Mouse (Mus musculus) neural tube, embryonic 11.5 days (tissue): ENCODE measurements around the gene Grasp. TPM values are rescaled to one million over a fixed set of nuclear protein-coding genes. Genes with fewer than 3 reads are reported as not detected.
A peak's percentile ranks its signal among the peaks of the same experiment; 100 is the strongest.

Experiments
- ATAC-seq: fragments of 200-750 bp; cut with Nextera tagmentation; 2 replicates; pipeline ENCODE4 v1.8.0; 2017; ENCODE audit warnings: moderate number of reproducible peaks, mild to moderate bottlenecking, moderate TSS enrichment, moderate library complexity; ENCODE audit not compliant: insufficient read depth, low FRiP score, low TSS enrichment
- DNase-seq: peaks from one replicate; pipeline ENCODE4 v3.0.0-alpha.2; 2015; ENCODE audit warnings: low spot score
- H3K27ac ChIP-seq: fragments of 300-500 bp; sonication (generic); 2 replicates; pipeline ENCODE4 v1.5.1; 2014; ENCODE audit warnings: low read depth, mild to moderate bottlenecking, low read length
- H3K27me3 ChIP-seq: fragments of 300-500 bp; sonication (generic); 2 replicates; pipeline ENCODE4 v1.6.1; 2014; ENCODE audit warnings: mild to moderate bottlenecking, low read length, mixed read lengths; ENCODE audit not compliant: control insufficient read depth, insufficient read depth
- H3K36me3 ChIP-seq: fragments of 300-500 bp; sonication (generic); 2 replicates; pipeline ENCODE4 v1.6.1; 2014; ENCODE audit warnings: mild to moderate bottlenecking, low read length, moderate library complexity, mixed read lengths; ENCODE audit not compliant: control insufficient read depth, insufficient read depth
- H3K4me1 ChIP-seq: fragments of 300-500 bp; sonication (generic); 2 replicates; pipeline ENCODE4 v1.6.1; 2014; ENCODE audit warnings: low read length, mixed read lengths; ENCODE audit not compliant: control insufficient read depth, insufficient read depth
- H3K4me2 ChIP-seq: fragments of 300-500 bp; sonication (generic); 2 replicates; pipeline ENCODE4 v1.6.1; 2014; ENCODE audit warnings: low read depth, mild to moderate bottlenecking, moderate library complexity
- H3K4me3 ChIP-seq: fragments of 300-500 bp; sonication (generic); 2 replicates; pipeline ENCODE4 v1.5.1; 2014; ENCODE audit warnings: low read depth, low read length
- H3K9ac ChIP-seq: fragments of 300-500 bp; sonication (generic); 2 replicates; pipeline ENCODE4 v1.6.1; 2014; ENCODE audit warnings: mild to moderate bottlenecking, low read length
- H3K9me3 ChIP-seq: fragments of 300-500 bp; sonication (generic); 2 replicates; pipeline ENCODE4 v1.6.1; 2016; ENCODE audit warnings: low read length; ENCODE audit not compliant: control insufficient read depth
- WGBS: fragments of 180-500 bp; shearing (Covaris S2); extraction: QIAGEN DNeasy Blood & Tissue Kit; methylation state at CpG from one replicate; pipeline ENCODE4 v1.1.7; 2014; 5-methylcytosine and 5-hydroxymethylcytosine counted together
- polyA plus RNA-seq: library from polyadenylated mRNA; unstranded; fragments of >200 nt; fragmentation: Nextera tagmentation; extraction: Ambion mirVana; gene quantifications from 2 replicates; pipeline ENCODE4 v1.2.1, GENCODE M21; 2014

Gene Grasp
- polyA plus RNA-seq, 1 experiment from 2014 or later = 6.6 TPM

DNA sequence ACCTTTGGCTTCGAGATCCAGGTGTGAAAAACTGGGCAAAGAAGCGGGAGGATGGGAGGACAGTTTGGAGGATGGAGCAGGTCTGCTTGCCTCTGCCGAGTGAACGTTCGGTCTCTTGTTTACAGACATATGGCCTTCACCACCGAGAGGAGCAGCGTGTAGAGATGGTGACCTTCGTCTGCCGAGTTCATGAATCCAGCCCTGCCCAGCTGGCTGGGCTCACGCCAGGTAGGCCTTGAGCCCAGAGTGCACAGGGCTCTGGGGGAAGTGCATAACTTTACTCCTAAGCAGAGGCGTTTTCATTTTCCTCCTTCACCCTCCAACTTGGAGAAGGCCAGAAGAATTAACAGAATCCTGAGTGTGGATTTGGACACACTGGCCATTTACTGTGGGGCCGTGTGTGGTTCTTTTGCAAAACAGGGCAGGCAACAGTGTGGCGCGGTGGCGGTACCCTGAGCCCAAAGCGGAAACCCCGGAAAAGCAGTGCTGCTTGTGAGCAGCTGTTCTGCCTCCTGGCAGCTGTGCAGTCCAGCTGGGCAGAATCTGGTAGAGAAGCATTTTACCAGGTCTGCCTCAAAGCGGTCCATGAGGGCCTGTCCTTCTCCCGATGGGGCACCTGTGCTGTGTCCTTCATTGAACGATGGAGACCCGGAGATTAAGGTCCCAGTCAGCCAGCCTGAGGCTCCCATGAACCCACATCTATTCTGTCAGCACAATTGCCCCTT is 5.0 kb downstream of the Grasp start:
- H3K9me3 ChIP-seq = no peaks in the 10 kb centered on the region
- no peaks in the 10 kb centered on the region for H3K27me3 ChIP-seq
- no peak overlapping the region for H3K4me2 ChIP-seq
- no peak for DNase-seq
- H3K27ac ChIP-seq = no peak overlapping the region
- no peak overlapping the region for H3K4me3 ChIP-seq
- no peak overlapping the region for H3K9ac ChIP-seq
- peaks cover 6% of the 10 kb centered on the region; the same call in 1 of the 2 replicates for H3K4me1 ChIP-seq
- WGBS = 89% methylated on average over 21 of the region's 21 CpGs
- H3K36me3 ChIP-seq = peaks cover 8% of the 10 kb centered on the region; the same call in 1 of the 2 replicates
- no peak for ATAC-seq

DNA sequence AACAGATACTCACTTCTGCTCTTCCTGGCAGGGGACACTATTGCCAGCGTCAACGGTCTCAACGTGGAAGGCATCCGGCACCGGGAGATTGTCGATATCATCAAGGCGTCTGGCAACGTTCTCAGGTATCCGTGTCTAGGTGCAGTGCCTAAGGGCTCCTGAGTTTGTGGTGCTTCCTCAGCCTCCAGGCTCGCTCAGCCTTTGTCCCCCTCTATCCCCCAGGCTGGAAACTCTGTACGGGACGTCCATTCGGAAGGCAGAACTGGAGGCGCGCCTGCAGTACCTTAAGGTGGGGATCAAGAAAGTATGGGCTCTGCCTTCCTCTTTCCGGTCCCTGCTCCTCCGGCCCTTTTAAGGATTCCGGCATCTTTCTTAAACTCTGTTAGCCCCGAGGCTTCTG is 6.5 kb downstream of the Grasp start:
- Histone ChIP-seq H3K9ac (no peak overlapping the region), H3K27me3 (no peaks in the 10 kb centered on the region), H3K9me3 (no peaks in the 10 kb centered on the region), H3K4me3 (no peak overlapping the region), H3K27ac (no peak overlapping the region), H3K36me3 (peaks cover 8% of the 10 kb centered on the region; the same call in 1 of the 2 replicates), H3K4me1 (no peaks in the 10 kb centered on the region), H3K4me2 (no peak overlapping the region)
- ATAC-seq (no peak), DNase-seq (no peak)
- WGBS = 93% methylated on average over 19 of the region's 19 CpGs

DNA sequence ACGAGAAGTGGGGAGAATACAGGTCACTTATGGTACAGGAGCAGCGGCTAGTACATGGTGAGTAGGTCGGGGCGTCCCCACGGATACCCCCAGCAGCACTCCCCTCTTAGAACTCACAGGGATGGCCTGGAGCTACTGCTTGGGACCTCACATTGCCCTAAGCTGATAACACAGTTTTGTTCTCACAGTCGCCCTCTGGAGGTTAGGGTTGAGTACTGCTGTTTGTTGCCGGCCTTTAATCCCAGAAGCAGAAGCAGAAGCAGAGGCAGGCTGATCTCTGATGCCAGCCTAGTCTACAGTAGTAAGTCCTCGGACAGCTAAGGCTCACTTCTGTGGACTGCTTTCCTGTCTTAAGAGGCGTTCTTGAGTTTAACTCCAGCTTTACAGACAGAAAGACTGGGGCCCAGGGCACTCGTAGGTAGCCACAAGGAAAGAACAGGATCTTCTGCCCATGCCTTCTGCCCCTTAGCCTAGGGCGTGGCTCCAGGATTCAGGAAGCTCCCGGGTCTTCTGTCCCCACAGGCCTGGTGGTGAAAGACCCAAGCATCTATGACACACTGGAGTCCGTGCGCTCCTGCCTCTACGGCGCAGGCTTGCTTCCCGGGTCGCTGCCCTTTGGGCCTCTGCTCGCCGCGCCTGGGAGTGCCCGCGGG is 7.1 kb downstream of the Grasp start:
- H3K4me3 ChIP-seq = no peak overlapping the region
- ATAC-seq = no peak
- H3K36me3 ChIP-seq = peaks cover 8% of the 10 kb centered on the region; the same call in 1 of the 2 replicates
- no peaks in the 10 kb centered on the region for H3K4me1 ChIP-seq
- H3K4me2 ChIP-seq = peak overlapping the region; percentile 31
- DNase-seq = no peak
- no peaks in the 10 kb centered on the region for H3K9me3 ChIP-seq
- no peaks in the 10 kb centered on the region for H3K27me3 ChIP-seq
- no peak overlapping the region for H3K27ac ChIP-seq
- WGBS = 72% methylated on average over 23 of the region's 23 CpGs
- H3K9ac ChIP-seq = peak overlapping the region; percentile 37; the same call in 1 of the 2 replicates

DNA sequence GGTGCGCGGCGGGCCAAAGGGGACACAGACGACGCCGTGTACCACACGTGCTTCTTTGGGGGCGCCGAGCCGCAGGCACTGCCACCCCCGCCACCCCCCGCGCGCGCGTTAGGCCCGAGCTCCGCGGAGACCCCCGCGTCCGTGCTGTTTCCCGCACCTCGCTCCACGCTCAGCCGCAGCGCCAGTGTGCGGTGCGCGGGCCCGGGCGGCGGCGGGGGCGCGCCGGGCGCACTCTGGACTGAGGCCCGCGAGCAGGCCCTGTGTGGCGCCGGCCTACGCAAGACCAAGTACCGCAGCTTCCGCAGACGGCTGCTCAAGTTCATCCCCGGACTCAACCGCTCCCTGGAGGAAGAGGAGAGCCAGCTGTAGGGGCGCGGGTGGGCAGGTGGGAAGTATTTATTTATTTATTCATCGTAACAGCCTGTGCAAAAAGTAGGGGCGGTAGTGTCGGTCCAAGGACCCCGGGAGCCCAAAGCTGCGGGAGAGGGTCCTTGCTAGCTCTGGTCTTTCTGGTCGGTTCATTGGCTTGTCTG is 7.7 kb downstream of the Grasp start:
- Histone ChIP-seq H3K4me3 (no peak overlapping the region), H3K4me1 (no peaks in the 10 kb centered on the region), H3K9me3 (no peaks in the 10 kb centered on the region), H3K9ac (peak overlapping the region; percentile 37; the same call in 1 of the 2 replicates), H3K36me3 (peaks cover 8% of the 10 kb centered on the region; the same call in 1 of the 2 replicates), H3K4me2 (peak overlapping the region; percentile 31), H3K27ac (no peak overlapping the region), H3K27me3 (no peaks in the 10 kb centered on the region)
- DNase-seq = no peak
- ATAC-seq = no peak
- WGBS = 36% methylated on average over 54 of the region's 56 CpGs

DNA sequence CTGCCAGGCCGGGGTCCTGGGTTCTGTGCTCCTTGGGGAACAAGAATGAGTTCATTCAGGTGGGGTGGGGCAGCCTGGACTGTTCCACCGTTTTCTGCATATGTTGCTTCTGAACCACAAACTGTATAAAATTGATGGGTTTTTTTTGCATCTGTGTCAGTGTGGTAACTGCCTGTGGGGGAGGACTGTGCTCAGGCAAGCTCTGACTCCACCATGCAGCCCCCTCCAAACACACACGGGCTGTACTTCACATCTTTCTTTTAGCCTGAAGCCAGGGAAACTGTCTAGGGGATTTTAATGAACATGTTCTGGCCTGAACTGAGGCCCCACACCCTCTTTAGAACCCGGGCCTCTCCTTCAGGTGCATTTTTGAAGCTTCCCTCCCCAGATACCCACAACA is 8.6 kb downstream of the Grasp start:
- Histone ChIP-seq H3K4me3 (no peak overlapping the region), H3K4me1 (no peaks in the 10 kb centered on the region), H3K27ac (no peak overlapping the region), H3K9ac (no peak overlapping the region), H3K36me3 (peaks cover 8% of the 10 kb centered on the region; the same call in 1 of the 2 replicates), H3K9me3 (no peaks in the 10 kb centered on the region), H3K4me2 (no peak overlapping the region), H3K27me3 (no peaks in the 10 kb centered on the region)
- 85% methylated on average over 4 of the region's 4 CpGs for WGBS
- DNase-seq (no peak), ATAC-seq (no peak)

DNA sequence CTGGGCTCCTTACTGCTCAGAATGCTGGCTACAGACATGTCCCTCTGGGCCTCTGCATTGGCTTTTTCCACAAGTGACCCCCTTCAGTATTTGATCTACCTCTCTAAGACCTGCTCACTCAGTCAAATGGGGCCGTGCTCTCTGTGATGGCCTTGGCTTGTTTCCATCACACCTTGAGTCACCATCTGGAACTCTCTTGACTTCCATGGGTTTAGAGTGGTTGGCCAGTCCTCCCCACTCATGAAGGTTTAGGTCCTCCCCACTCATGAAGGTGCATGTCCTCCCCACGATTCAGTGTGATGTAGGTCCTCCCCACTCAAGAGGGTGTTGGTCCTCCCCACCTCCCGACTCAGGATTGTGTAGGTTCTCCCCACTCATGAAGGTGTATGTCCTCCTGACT is 9.2 kb downstream of the Grasp start:
- no peak overlapping the region for H3K4me2 ChIP-seq
- no peak for ATAC-seq
- DNase-seq = no peak
- no peaks in the 10 kb centered on the region for H3K27me3 ChIP-seq
- H3K36me3 ChIP-seq = peaks cover 8% of the 10 kb centered on the region; the same call in 1 of the 2 replicates
- H3K27ac ChIP-seq = no peak overlapping the region
- no peaks in the 10 kb centered on the region for H3K4me1 ChIP-seq
- no peak overlapping the region for H3K9ac ChIP-seq
- WGBS = 87% methylated on average over 3 of the region's 3 CpGs
- no peak overlapping the region for H3K4me3 ChIP-seq
- no peaks in the 10 kb centered on the region for H3K9me3 ChIP-seq

DNA sequence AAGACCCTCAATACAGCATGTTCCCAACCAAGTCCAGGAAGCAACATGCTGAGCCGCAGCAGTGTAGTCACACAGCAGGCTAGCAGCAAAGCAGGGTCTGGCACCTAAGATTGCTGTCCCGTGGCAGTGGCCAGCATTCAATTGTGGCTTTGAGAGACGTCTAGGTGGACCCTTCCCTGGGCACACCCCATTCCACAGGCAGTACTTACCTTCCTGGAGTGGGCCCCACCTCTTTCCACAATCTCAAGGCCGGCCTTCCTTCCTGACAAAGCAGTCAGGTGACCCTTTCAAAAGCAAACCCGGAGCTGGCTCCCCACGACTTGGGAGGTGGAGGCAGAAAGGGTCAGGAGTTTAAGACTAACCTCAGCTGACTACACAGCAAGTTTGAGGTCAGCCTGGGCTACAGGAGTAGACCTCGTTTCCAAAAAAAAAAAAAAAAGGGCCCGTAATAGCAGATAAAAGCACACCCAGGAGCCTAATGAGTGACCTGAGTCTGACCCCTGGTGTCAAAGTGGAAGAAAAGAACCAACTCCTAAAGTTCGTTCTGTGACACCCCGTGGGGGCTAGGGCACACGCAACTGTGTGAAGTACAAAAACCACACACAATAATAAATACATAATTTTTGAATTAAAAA is 9.8 kb downstream of the Grasp start:
- Histone ChIP-seq H3K4me2 (no peak overlapping the region), H3K27me3 (no peaks in the 10 kb centered on the region), H3K4me1 (no peaks in the 10 kb centered on the region), H3K27ac (no peak overlapping the region), H3K4me3 (no peak overlapping the region), H3K9ac (no peak overlapping the region), H3K9me3 (no peaks in the 10 kb centered on the region), H3K36me3 (peaks cover 8% of the 10 kb centered on the region; the same call in 1 of the 2 replicates)
- ATAC-seq (no peak), DNase-seq (no peak)
- WGBS = 18% methylated on average over 11 of the region's 11 CpGs

DNA sequence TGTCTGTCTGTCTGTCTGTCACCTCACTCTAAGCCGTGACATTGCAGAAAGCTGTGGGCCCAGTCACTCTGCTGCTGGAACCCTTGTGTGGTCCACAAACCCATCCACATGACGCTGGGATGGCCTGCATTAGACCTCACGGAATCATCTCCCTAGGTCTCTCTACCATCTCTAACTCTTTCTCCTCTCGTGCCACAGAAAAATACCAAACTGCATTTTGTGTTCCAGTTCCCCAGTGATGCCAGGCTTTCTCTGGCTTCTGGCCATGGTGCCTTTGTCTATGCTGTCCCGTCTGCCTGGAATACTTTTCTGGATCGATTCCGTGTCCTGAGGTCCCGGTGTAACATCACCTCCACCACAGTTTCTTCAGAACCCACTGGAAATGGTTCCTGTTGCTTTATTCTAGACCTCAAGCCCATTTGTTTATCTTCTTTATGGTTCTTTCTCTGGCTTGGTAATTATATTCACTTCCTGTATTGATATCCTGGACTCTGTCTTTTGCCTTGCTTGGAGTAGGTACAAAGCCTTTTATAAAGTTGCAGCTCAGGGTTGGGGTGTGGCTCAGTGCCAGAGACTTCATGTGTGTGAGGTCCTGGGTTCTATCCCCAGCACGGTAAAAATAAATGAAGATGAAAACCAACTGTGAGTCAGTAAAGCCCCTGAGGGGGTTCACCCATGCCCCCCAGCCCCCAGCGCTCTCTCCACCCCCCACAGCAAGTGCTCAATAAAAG is 10.8 kb downstream of the Grasp start:
- WGBS = 68% methylated on average over 10 of the region's 10 CpGs
- H3K27ac ChIP-seq = no peak overlapping the region

More for the DNA sequence above, 10.8 kb downstream of the Grasp start:
- peaks cover 5% of the 10 kb centered on the region; the same call in 1 of the 2 replicates for H3K36me3 ChIP-seq
- H3K4me1 ChIP-seq = no peaks in the 10 kb centered on the region
- no peak overlapping the region for H3K9ac ChIP-seq
- H3K27me3 ChIP-seq = no peaks in the 10 kb centered on the region
- H3K9me3 ChIP-seq = no peaks in the 10 kb centered on the region
- no peak overlapping the region for H3K4me2 ChIP-seq
- ATAC-seq (no peak), DNase-seq (no peak)
- no peak overlapping the region for H3K4me3 ChIP-seq
